Mouse (Mus musculus): Measurements from ENCODE around the gene Caprin2.

Caprin2 gene

GRCm38 (mm10) chr6:148831728-148832121, 64.3 kb downstream of the Caprin2 start:
- no peak for DNase-seq

GRCm38 (mm10) chr6:148830748-148831727, 65.0 kb downstream of the Caprin2 start, which contains the start of gene Ipo8:
Ipo8 (minus strand) TSS chr6:148831467.
- peak; percentile 84 for DNase-seq

- DNase-seq = no peak
Measured at GRCm38 (mm10) chr6:148830355-148830747, 65.7 kb downstream of the Caprin2 start.

- DNase-seq = no peak
Measured at GRCm38 (mm10) chr6:148826119-148826518, 69.9 kb downstream of the Caprin2 start.

GRCm38 (mm10) chr6:148818624-148819343, 77.3 kb downstream of the Caprin2 start:
- no peak for DNase-seq

DNA sequence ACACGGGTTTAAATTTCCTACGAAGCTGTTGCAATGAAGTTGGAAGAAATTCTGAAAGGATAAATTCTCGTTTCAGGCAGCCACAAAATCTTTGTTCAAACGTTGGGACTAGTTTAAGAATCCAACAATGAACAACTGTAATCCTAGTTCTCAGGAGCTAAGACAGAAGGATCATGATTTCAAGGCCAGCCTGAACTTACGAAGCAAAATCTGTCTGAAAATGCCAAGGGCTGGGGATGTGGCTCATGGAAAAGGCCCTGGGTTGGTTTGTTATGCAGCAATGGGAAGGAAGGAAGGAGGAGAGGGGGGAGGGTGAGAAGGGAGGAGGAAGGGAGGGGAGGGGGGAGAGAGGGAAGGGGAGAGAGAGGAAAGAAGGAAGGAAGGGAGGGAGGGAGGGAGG, 79.3 kb downstream of the Caprin2 start:
- DNase-seq = no peak

GRCm38 (mm10) chr6:148811117-148811516, 84.9 kb downstream of the Caprin2 start:
- DNase-seq = no peak

- no peak for DNase-seq
Measured at GRCm38 (mm10) chr6:148799773-148800172, 96.3 kb downstream of the Caprin2 start.

DNA sequence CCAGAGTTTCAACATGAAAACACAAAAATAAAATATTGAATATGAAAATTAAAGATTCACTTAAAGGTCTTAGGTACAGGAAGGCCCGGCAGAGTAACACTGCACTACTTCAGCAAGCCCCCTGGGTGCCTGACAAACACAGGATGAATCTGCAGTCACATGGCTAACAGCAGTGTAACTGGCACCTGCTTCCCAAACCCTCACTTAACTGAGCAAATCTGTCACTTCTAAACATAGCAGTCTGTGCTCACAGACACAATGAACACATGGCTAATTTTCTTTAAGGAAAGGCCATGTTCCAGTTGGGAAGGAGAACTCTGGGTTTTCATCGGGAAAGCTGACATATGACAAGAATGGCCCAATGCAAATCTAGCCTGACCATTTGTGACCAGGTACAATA, 100.9 kb downstream of the Caprin2 start:
- DNase-seq = no peak
